Mouse (Mus musculus): ENCODE results near the gene Ube3b.

The Ube3b gene

DNA sequence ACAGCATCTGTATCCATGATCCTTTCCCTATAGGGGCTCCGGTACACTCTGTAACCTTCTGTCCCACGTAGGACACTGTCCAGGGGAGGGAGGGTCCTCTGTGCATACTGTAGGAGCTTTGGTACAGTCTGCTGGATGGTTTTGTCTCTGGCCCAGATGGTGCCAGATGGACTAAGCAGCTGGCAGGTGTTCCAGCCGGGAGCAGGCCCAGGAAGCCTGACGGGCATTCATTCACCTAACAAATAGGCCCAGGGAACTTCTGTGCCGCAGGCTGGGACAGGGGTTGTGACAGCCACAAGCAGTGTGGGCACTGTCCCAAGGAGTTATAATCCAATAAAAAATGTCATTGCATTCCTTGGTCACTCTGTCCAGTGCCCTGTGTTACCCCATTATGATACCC, 43.6 kb downstream of the Ube3b start:
- no peak for DNase-seq (ENCODE audit: low spot score in 2 of 2)

DNA sequence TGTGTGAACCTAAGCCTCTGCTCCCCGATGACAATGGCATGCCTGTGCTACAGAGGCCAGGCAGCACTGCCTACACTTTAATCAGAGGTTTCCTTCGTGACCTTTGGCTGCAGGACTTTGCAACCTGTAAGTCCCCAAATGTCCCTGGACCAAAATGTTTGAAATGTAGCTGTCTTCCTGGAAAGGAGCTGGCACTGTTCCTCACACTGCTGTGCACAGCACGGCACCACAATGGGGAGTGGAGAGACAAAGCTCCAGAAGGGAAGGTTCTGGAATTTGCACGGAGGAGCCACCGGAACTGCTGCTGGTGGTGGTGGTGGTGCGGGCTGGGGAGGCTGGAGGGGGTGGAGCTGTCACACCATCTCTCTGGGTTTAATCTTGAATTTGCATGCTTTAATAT, 46.3 kb downstream of the Ube3b start:
- no peak for DNase-seq (ENCODE audit: low spot score in 2 of 2)

DNA sequence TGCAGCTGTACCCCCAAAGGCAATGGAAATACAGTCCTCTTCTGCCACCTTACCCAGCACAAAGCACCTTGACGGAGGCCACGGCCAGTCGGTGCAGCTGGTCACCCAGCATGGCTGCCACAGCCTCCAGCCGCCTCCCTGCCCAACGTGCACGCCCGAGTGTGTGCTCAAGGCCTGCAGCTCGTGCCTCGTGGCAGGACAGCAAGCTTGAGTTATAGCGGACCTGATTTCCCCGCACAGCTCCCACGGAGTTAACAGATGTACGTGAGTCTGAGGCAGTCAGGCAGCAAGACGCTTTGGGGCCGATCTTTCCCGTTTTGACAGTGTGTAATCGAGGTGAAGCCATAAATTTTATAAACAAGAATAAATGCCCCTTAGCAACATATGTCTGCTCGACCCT, 48.2 kb downstream of the Ube3b start:
- DNase-seq (ENCODE audit: low spot score in 2 of 2), result no peak

DNA sequence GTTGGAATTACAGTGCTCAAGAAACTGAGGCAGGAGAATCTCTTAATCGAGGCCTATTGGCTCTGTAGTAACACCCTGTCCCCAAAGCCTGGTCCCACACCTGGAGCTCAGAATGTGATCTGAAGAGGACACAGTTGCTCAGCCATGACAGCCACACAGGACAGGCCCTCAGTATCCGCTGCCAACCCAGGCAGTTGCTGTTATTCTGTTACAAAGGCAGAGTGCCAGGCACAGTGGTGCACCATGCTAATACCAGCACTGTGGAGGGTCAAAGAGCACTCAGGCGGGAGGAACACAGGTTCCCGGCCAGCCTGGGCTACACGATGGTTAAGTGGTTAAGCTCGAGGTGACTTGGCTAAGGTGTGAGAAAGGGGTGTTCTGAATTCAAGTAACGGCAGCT, 49.4 kb downstream of the Ube3b start:
- DNase-seq (ENCODE audit: low spot score in 2 of 2), result no peak

DNA sequence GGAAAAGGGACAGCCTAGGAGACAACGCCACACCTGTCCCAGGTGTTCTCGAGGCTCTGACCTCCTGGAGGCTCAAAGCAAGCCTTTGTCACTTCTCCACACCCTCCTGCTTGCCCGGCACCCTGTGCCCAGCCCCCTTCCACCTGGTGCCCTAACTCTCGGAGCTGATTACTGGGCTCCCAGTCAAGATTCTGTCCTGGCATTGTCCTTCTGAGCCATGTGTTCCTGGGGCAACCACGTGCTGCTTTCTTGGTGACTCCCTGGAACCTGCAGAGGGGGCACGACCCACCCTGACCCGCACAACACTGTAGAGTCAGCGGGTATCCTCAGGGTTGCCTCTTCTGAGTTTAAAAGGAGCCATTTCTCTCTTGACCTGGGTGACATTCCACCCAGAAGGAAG, 54.0 kb downstream of the Ube3b start:
- DNase-seq (ENCODE audit: low spot score in 2 of 2), result no peak

DNA sequence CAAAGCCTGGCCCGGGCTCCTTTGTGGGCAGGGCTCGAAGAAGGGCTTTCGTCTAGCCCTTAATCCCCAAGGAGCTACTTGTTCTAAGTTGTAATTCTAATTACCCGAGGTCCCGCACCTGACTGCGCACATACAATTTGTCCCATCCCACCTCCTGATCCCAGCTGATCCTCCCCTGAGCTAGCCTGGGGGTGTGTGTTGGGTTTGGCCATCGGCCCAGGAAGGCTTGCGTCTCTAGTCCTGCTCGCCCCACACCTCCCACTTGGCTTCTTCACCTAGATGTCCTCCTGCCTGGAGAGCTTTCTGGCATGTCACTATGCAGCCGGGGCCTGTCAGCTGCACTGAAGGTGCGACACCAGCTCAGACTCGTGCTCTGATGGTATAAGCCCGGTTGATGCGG, 55.2 kb downstream of the Ube3b start:
- DNase-seq (ENCODE audit: low spot score in 2 of 2), result no peak

DNA sequence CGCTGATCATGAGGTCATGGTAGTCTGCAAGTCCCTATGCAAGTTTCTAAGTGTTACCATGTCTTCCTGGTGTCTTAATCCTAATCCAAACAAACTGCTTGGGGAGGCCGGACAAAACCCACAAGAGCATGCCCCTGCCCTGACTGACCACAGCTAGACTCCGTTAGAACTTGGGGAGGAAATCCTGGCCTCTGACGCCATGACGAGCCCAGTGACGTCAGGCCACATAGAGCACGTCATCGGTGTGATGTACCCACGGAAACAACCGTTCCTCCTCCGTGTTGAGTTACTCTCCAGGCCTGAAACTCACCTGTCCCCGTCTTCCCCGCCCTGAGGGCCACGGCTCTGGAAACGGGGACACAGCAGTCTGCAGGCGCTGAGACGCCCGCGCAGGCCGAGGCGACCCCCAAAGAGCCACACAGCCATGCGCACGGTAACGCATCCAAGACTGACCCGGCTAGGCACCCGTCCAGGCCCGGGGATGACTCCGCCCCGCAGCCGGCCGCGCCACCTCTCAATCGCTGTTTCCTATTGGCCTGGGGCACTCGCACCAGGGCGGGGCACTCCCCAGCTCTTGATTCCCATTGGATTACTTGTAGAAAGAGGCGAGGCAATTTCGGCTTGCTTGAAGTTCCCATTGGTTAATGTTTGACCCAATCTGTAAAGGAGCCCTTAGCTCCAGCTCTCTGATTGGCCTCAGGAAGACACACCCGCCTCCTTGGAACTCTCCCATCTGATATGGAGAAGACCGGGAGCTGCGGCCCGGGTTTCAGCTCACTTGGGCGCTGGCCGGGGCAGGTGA, 63.4 kb downstream of the Ube3b start, which contains the start of the genes Mmab and Mvk:
Mmab (minus strand) TSS at position 495 of the 802 bp plus-strand sequence.
Mvk (plus strand) TSS at position 704 of the 802 bp plus-strand sequence.
- peak; percentile 96 for DNase-seq (ENCODE audit: low spot score in 2 of 2)

DNA sequence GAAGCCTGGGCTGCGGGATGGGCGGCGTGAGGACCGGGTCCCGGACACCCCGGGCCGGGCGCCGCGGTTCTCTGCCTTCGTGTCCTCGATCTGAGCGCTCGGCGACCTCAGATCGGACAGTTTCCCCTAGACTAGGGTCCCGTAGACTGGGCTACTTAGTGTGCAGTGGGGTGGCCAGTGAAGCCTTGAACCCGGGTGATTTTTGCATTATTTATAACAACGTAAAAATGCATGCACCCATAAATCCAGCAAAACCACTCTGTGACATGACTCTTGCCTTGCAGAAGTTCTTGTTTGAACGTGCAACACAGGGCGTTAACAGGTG, 63.9 kb downstream of the Ube3b start:
- no peak for DNase-seq (ENCODE audit: low spot score in 2 of 2)

DNA sequence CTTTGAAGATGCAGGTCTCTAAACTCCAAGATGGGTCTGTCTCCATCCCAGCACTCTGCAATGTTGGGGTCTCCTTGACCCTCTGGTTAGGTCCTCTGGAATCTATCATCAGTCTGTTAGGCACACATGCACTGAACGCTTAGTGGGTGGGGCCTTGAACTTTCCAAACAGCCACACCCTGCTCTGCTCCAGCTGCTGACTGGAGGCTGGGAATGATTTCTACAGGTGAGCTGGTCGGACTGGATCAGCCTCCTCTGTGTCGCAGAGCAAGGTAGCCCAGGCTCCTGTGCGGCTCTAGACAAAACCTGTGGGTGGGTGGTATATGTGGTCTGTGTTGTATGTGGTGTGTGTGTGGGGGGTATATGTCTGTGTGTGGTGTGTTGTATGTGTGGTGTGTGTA, 68.6 kb downstream of the Ube3b start:
- no peak for DNase-seq (ENCODE audit: low spot score in 2 of 2)

DNA sequence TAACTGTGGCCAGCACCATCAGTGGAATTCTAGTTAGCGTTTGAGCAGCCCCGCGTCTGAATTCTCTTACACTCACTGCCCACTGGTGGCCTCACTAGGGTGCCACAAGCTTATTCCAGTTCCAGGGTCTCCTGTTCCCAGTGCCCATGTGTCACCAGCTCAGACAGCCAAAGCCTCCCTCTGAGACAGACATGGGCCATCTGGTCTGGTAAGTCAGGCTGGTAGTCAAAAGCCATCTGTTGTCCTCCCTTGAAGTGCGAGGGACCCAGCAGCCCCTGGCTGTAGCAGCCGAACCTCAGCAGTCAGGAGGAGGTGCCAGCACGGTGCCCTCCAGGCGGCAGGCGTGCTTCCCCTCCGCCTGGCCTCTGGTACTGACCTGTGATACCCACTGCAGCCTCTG, 75.9 kb downstream of the Ube3b start:
- no peak for DNase-seq (ENCODE audit: low spot score in 2 of 2)

DNA sequence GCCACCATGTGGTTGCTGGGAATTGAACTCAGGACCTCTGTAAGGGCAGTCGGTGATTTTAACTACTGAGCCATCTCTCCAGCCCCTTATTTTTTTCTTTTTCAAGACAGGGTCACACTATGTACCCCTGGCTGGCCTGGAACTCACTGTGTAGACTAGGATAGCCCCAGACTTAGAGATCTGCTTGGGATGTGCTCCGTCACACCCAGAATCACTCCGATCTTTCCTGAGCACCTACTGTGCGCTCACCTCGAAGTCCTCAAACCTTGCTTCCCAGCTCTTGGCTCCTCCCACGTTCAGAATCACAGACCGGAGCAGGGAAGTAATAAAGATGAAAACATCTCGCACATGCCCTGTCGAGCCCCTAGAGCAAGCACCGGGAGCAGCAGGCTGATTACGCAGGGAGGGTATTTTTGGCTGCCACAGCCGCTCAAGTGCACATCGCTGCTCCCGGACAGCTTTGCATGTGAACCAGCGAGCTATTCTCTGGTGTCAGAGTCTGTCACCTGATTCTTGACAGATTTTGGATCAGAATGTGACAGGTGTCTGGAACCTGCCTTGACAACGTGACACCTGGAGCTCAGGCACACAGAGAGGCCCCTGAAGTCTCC, 76.7 kb downstream of the Ube3b start:
- DNase-seq (ENCODE audit: low spot score in 2 of 2), result no peak

DNA sequence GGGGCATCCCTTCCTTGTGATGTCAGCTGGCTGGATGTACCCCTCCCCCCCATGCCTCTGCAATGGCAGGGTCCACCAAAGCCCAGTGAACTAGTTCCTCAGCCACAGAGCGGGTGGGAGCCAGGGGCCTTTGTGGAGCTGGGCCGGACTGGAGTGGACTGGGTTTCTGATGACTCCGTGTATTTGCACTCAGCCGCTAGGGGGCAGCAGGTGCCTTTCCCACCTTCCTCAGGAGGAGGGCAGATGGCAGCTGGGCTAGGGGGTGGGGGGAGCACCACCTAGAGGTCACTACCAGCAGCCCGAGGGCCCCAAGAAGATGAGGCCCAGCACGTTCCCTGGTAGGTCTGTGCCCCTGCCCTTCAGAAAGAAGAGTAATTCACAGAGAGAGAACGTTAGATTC, 80.8 kb downstream of the Ube3b start:
- peak; percentile 65 to 79 for DNase-seq (ENCODE audit: low spot score in 2 of 2)

DNA sequence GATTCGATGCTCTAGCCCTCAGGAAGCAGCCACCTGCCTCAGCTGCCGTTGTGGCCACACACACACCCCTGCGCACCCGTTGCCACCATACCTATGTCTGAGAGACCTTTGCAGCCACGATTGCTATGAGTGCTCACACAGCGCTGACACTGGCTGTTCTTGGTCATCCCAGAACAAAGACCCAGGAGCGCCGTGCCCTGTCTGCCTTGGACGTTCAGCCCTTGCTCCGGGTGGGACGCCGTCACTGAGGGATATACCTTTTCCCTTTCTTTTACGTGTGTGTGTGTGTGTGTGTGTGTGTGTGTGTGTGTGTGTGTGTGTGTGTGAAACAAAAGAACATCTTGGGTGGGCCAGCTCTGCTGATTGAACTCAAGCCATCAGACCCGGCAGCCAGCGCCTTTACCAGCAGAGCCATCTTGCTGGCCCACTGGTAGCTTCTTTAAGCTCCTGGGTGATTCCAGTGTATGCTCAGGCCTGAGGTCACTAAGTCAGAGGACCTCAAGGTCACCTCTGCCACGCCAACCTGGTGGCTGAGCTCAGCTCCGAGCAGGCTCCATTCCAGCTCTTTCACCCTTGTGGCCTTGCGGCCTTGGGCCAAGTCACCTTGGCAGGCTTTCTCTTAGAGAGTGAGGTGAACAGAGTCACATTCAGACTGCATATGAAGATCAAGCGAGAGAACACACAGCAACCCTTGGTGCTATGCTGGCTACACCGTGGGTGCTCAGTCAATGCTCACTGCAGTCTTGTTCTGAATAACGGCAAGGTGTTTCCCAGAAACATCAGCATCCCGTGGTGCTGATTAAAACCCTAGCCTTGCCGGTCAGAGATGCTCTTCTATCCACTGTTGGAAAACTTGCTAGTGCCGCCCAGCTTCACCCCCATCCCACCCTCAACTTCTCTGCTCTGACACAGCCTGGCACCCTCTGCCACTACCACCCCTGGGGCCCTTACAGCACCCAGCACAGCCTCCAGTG, 81.9 kb downstream of the Ube3b start:
- DNase-seq (ENCODE audit: low spot score in 2 of 2), result no peak

DNA sequence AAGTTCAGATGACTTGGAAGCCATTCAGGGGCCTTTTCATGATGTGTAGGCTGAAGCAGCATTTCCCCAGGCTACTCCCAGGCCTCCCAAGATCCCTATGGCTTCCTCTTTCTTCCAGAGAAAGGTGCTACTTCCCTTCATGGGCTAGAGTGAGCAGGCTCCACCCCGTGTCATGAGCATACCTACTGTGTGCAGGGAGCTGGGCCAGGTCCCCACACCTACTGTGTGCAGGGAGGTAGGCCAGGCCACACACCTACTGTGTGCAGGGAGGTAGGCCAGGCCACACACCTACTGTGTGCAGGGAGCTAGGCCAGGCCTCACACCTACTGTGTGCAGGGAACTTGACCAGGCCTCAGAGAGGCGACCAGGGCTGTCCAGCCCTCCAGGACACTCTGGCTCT, 84.2 kb downstream of the Ube3b start:
- DNase-seq (ENCODE audit: low spot score in 2 of 2), result no peak

DNA sequence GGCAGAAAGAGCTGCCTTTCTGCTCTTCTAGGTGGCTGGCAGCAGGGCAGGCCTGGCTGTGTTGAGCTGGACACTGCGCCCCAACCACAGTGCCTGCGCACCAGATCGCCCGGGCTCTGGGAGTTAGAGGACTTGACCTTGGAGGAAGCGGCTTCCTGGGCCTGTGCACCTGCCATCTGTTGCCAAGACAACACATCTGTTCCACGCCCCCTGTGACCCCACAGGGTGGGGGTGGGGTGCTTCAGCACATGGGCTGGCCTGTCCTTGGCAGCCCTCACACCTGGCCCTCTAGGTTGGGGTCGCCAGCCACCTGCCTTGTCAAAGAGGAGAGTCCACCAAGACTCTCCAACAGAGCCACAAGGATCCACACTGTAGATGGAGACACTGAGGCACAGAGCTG, 85.2 kb downstream of the Ube3b start:
- no peak for DNase-seq (ENCODE audit: low spot score in 2 of 2)

DNA sequence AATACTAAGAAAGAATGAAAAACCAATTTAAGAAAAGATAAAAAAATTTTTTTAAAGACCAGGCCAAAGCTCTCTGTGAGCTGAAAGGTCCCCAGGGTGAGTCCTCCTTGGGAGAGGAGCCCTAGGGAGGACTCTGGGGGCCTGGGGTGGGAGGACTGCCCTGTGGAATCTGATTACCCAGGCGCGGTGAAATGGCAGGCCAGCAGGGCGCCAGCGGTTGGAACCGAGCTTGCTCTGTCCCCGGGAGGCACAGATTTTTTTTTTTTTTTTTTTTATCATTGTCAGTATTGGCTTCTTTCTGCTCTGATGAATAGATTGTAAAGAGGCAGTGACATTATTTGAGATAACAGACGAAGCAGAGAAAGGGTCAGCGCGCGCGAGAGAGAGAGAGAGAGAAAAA, 86.6 kb downstream of the Ube3b start:
- DNase-seq (ENCODE audit: low spot score in 2 of 2), result no peak

DNA sequence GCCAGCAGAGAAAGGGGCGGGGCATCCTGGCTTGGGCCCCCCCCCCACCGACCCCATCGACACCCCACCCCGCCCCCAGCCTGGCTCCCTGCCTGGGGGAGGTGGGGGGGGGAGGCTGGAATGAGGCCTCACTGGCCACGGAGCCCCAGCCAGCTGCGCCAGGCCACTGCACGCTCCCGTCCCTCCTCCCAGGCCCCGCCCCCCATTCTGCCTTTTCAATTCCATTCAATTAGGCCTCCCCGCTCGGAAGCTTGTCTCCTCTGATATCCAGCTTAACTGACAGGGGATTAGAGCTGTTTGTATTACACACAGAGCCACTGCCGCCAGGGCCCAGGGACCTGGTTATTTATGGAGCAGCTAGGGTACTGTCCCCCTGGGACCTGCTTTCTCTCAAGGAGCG, 87.0 kb downstream of the Ube3b start:
- no peak for DNase-seq (ENCODE audit: low spot score in 2 of 2)

DNA sequence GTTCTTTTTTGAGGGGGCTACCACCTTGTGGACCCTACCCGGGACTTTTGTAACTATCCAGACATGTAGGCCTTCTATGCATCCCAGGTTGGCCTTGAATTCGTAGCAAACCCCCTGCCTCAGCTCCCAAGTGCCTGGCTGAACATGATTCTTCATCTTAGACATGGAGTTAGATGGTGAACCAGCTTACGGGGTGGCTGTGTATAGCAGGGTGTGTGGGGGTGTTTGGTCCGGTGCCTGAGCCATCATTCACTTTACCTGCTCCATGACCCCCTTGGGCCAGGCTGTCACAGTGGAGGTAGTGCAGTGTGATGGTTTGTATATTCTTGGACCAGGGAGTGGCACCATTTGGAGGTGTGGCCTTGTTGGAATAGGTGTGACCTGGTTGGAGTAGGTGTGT, 87.6 kb downstream of the Ube3b start:
- no peak for DNase-seq (ENCODE audit: low spot score in 2 of 2)

DNA sequence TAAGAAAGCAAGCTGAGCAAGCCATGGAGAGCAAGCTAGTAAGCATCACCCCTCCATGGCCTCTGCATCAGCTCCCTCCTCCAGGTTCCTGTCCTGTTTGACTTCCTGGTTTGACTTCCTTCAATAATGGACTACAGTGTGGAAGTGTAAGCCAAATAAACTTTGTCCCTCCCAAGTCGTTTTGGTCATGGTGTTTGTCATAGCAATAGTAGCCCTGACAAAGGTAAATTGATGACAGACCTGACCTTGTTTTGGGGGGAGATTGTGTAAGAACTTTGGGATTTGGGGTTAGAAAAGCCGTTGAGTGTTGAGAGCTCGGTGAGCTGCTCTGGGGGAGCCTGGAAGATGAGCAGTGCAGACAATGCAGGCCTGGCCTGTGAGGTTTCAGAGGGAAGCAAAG, 90.0 kb downstream of the Ube3b start:
- DNase-seq (ENCODE audit: low spot score in 2 of 2), result no peak

Data from natural killer cell, adult 2 months (primary cell).